Mouse (Mus musculus) small intestine, adult 2 months (tissue): ENCODE results near the gene Nmur1. TPM values are rescaled to one million over a fixed set of nuclear protein-coding genes. Genes with fewer than 3 reads are reported as not detected.

Experiments
- H3K27ac ChIP-seq: fragments of 200-500 bp; 2 replicates; pipeline ENCODE4 v1.5.1; 2012; ENCODE audit warnings: low read depth, low read length, control low read depth, inconsistent platforms; ENCODE audit not compliant: insufficient read depth
- H3K27me3 ChIP-seq: fragments of 200-500 bp; 2 replicates; pipeline ENCODE4 v1.6.1; 2012; ENCODE audit warnings: mild to moderate bottlenecking, moderate library complexity, low read length, inconsistent platforms; ENCODE audit not compliant: control insufficient read depth, insufficient read depth
- H3K36me3 ChIP-seq: fragments of 200-500 bp; 2 replicates; pipeline ENCODE4 v1.6.1; 2012; ENCODE audit warnings: mild to moderate bottlenecking, low read length, control low read depth, inconsistent platforms; ENCODE audit not compliant: control insufficient read depth, insufficient read depth
- H3K4me1 ChIP-seq: fragments of 200-500 bp; 2 replicates; pipeline ENCODE4 v1.6.1; 2012; ENCODE audit warnings: low read length, inconsistent platforms, mixed read lengths; ENCODE audit not compliant: control insufficient read depth, insufficient read depth, insufficient read length
- H3K4me3 ChIP-seq: fragments of 200-500 bp; 2 replicates; pipeline ENCODE4 v1.5.1; 2012; ENCODE audit warnings: low read depth, mild to moderate bottlenecking, control low read depth, inconsistent platforms, low read length, moderate library complexity
- CTCF ChIP-seq: fragments of 200-500 bp; IDR thresholded peaks from 2 replicates; pipeline ENCODE4 v1.5.1; 2012; ENCODE audit warnings: low read depth, mild to moderate bottlenecking, control low read depth, inconsistent platforms, low read length, moderate library complexity, mixed read lengths; ENCODE audit not compliant: insufficient replicate concordance, insufficient read length; ENCODE audit errors: extremely low read depth
- POLR2A ChIP-seq: fragments of 200-500 bp; IDR thresholded peaks from 2 replicates; pipeline ENCODE4 v1.6.1; 2012; ENCODE audit warnings: low read depth, mild to moderate bottlenecking, control low read depth, inconsistent platforms, low read length, moderate library complexity
- WGBS: fragments of 180-500 bp; shearing (Covaris S2); methylation state at CpG from one replicate; pipeline ENCODE4 v1.1.7; 2018; 5-methylcytosine and 5-hydroxymethylcytosine counted together
- polyA plus RNA-seq: library from polyadenylated mRNA; depleted of rRNA; stranded (reverse); fragments of >200 nt; gene quantifications from 2 replicates; pipeline ENCODE4 v1.2.3, GENCODE M21; 2012

The Nmur1 gene
- polyA plus RNA-seq, 1 experiment: 11.1 TPM

DNA sequence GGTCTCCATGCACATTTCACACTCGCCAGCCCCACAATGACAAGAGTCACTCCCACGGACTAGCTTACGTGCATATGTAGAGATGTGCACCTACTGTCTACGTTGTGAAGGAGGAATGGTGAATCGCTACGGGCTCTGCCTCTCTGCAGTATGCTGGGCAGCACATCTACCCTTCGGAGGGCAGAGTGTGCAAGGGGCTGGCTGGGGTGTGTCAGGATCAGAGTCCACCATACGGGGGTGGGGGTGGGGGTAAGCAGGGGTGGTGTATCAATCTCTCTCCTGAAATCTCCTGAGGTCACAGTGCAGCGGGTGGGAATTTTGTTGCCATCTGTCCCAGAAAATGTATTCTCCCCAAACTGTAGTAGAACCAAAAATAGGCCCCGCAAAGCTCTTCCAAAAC lies 17.5 kb downstream of the Nmur1 start:
- 51% methylated on average over 10 of the region's 10 CpGs for WGBS
- H3K4me3 ChIP-seq: no peak overlapping the region
- peaks cover 13% of the 10 kb centered on the region; the same call in 1 of the 2 replicates for H3K4me1 ChIP-seq
- TF ChIP-seq CTCF: no peak
- no peak for TF ChIP-seq POLR2A
- no peaks in the 10 kb centered on the region for H3K27me3 ChIP-seq
- no peaks in the 10 kb centered on the region for H3K36me3 ChIP-seq
- no peak overlapping the region for H3K27ac ChIP-seq

DNA sequence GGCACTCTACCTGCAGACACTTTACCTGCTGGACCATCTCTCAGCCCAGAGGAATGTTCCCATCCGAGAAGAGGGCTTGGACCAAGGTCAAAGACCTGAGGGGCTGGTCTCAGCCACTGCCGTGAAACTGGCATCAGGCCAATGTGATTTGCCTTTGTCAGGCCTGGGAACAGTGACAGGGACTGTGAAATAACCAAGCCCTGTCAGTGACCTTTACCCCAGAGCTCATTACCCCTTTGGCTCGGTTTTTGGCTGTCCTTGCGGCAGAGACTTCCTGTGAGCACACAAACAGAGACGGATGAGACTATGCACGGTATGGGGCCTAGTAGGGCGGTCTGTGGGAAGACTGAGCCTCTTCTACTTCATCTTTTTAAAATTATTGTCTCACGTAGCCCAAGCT lies 19.1 kb downstream of the Nmur1 start:
- H3K36me3 ChIP-seq: no peaks in the 10 kb centered on the region
- peak overlapping the region; percentile 50 for H3K27ac ChIP-seq
- H3K4me3 ChIP-seq: no peak overlapping the region
- peaks cover 13% of the 10 kb centered on the region; the same call in 1 of the 2 replicates for H3K4me1 ChIP-seq
- WGBS: 21% methylated on average over 8 of the region's 8 CpGs
- TF ChIP-seq POLR2A (no peak), CTCF (no peak)
- H3K27me3 ChIP-seq: no peaks in the 10 kb centered on the region

GRCm38 (mm10) chr1:86406313-86406712 lies 19.7 kb downstream of the Nmur1 start:
- WGBS: 46% methylated on average over 4 of the region's 4 CpGs
- Histone ChIP-seq H3K4me3 (no peak overlapping the region), H3K4me1 (peaks cover 13% of the 10 kb centered on the region; the same call in 1 of the 2 replicates), H3K27me3 (no peaks in the 10 kb centered on the region), H3K36me3 (no peaks in the 10 kb centered on the region), H3K27ac (peak overlapping the region; percentile 50)
- no peak for TF ChIP-seq POLR2A
- TF ChIP-seq CTCF: no peak

DNA sequence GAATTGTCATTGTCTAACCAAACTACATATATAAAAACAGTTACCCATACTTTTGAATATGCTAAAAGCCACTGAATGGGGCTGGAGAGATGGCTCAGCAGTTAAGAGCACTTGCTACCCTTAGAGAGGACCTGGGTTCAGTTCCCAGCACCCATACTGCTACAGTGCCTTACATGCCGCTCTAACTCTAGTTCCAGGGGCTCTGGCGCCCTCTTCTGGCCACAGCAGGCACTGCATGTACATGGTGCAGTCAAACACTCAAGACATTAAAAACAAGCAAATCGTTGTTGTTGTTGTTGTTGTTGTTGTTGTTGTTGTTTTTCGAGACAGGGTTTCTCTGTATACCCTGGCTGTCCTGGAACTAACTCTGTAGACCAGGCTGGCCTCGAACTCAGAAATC lies 21.2 kb downstream of the Nmur1 start:
- Histone ChIP-seq H3K4me1 (peaks cover 13% of the 10 kb centered on the region; the same call in 1 of the 2 replicates), H3K27me3 (no peaks in the 10 kb centered on the region), H3K36me3 (no peaks in the 10 kb centered on the region), H3K27ac (no peak overlapping the region), H3K4me3 (no peak overlapping the region)
- TF ChIP-seq POLR2A (no peak), CTCF (peak; percentile 63; the same call in 1 of the 2 replicates)
- 65% methylated on average over 5 of the region's 5 CpGs for WGBS

DNA sequence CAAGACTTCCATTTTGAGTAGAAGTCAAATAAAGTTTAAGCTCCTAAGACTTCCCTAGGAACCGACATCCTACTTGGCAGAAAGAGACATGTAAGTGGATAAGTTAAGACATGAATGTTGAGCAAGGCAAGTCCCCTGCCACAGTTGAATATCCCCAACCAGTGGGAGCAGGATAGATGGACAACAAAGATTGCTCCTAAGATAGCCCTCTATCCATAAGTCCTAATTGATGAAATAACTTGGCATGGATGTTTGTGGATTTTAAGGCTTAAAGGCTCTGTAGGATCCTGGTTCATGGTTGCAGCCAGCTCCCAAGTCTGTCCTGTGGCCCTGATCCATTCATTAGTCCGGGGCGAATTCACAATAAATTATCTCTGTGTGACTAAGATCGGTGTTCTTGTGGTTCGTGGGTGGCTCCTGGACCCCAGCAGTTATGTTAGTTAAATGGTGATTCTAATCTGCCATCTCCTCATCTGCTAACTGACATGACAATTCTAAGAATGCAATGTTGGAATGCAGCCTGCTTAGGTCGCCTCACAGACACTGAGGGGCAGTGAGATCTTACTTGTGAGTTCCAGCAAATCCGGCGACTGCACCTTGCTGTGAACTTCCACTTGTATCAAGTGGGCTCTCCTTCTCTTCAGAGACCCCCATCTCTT lies 25.8 kb downstream of the Nmur1 start:
- TF ChIP-seq POLR2A (no peak), CTCF (no peak)
- H3K27me3 ChIP-seq: no peaks in the 10 kb centered on the region
- 75% methylated on average over 8 of the region's 8 CpGs for WGBS

GRCm38 (mm10) chr1:86399322-86399721 lies 26.7 kb downstream of the Nmur1 start:
- Histone ChIP-seq H3K36me3 (no peaks in the 10 kb centered on the region), H3K4me3 (no peak overlapping the region), H3K27me3 (no peaks in the 10 kb centered on the region), H3K4me1 (peaks cover 5% of the 10 kb centered on the region; the same call in 1 of the 2 replicates), H3K27ac (no peak overlapping the region)
- WGBS: 70% methylated on average over 3 of the region's 3 CpGs
- TF ChIP-seq CTCF (no peak), POLR2A (no peak)

More for the DNA sequence above, 25.8 kb downstream of the Nmur1 start:
- Histone ChIP-seq H3K36me3 (no peaks in the 10 kb centered on the region), H3K4me1 (no peaks in the 10 kb centered on the region; the same call in 1 of the 2 replicates), H3K27ac (no peak overlapping the region), H3K4me3 (no peak overlapping the region)

DNA sequence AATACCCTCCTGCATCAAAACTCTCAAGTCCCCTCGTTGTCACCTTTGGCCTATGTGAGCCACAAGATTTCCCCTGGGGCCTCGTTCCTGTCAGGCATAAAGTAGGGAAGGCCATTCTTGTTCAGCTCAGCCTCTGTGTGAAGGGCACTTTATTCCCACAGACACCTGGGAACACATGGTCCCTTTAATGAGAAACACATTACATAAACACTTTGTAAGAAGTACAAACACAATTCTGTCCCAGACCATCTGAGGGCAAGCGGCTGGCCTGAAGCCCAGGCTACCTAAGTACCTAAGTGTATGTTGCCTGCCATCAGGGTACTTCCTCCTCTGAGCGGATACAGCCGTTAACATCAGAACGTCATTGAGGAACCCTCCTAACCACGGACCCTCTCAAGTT lies 27.8 kb downstream of the Nmur1 start:
- WGBS: 53% methylated on average over 7 of the region's 7 CpGs
- peak overlapping the region; percentile 58 for H3K27ac ChIP-seq
- H3K36me3 ChIP-seq: no peaks in the 10 kb centered on the region

DNA sequence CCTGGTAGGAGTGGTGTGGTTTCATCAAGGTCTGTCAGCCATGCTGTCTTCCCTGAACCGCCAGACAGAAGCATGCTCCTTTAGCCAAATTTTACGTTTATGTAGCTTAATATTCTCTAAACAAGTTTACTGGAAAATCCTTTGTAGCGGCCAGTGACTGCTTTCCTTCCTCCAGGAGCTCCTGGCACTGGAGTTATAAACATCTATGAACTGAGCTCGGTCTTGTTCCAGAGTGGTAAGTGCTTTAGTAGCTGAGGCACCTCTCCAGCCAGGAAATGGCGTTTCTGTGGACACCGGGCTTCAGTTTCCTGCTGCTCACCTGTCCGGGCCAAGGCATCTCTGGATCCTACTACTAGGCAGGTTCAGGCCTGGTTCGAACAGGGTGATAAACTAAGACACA lies 28.4 kb downstream of the Nmur1 start:
- Histone ChIP-seq H3K27me3 (no peaks in the 10 kb centered on the region), H3K4me1 (peaks cover 5% of the 10 kb centered on the region; the same call in 1 of the 2 replicates), H3K36me3 (no peaks in the 10 kb centered on the region), H3K4me3 (no peak overlapping the region), H3K27ac (peak overlapping the region; percentile 58)
- no peak for TF ChIP-seq CTCF
- no peak for TF ChIP-seq POLR2A
- 68% methylated on average over 8 of the region's 8 CpGs for WGBS

More for the DNA sequence above, 27.8 kb downstream of the Nmur1 start:
- no peak for TF ChIP-seq POLR2A
- TF ChIP-seq CTCF: no peak
- H3K4me3 ChIP-seq: no peak overlapping the region
- H3K4me1 ChIP-seq: peaks cover 5% of the 10 kb centered on the region; the same call in 1 of the 2 replicates
- H3K27me3 ChIP-seq: no peaks in the 10 kb centered on the region
